Mouse (Mus musculus) 3T3-L1 (cell line): Measurements from ENCODE around the gene Olfr1130.
"Not testable (repeated sequence)": the region's sequence is repeated elsewhere in the genome, so short reads cannot be mapped to it uniquely, and the experiment has no call there.

Experiments
- DNase-seq: peaks from one replicate; pipeline ENCODE4 v3.0.0-alpha.2; 2015; ENCODE audit warnings: low read depth, low spot score

Gene Olfr1130

DNA sequence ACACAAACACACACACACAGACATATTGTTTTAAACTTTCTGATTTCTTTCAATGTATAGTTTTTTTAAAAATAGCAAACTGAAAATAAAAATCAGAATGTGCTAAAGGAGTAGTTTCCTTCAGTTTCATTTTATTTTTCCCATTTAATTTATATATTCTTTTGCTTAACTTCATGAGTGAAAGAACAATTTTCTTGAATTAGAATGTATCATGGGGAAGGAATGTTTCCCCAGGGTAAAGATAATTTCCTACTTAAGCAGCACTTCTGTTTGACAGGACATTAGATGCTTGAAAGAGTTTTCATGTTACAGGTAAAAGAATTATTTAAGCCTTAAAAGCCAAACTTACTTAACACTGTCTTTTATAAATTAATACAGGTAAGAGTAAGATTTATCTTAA, at the start of gene Olfr1130:
Olfr1130 (plus strand) TSS at position 301 of the 400 bp plus-strand sequence.
- DNase-seq = not testable (repeated sequence)

- not testable (repeated sequence) for DNase-seq
Measured at GRCm38 (mm10) chr2:87573602-87574001, 32.4 kb upstream of the Olfr1130 start, which contains the start of gene Olfr1129. Gene Olfr1129 (plus strand): TSS chr2:87573902.

DNA sequence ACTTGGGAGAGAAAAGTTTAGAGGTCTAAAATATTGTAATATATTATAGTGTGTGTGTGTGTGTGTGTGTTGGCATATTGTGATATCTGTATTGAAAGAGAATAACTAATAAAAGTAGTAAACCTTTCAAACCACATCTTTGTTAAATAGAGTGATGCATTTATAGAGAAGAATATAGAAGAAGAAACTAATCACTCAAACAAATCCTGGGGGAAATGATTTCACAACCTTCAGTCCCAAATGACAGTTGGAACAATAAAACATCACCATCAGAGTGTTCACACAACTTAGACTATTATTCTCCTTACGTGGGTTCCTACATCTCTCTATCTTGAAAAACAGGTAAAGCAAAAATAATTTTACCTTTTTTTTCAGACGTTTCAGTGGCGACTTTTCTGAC, 20.8 kb downstream of the Olfr1130 start, which contains the start of gene Olfr1131:
Olfr1131 (plus strand) TSS at position 301 of the 400 bp plus-strand sequence.
- DNase-seq = no peak

DNA sequence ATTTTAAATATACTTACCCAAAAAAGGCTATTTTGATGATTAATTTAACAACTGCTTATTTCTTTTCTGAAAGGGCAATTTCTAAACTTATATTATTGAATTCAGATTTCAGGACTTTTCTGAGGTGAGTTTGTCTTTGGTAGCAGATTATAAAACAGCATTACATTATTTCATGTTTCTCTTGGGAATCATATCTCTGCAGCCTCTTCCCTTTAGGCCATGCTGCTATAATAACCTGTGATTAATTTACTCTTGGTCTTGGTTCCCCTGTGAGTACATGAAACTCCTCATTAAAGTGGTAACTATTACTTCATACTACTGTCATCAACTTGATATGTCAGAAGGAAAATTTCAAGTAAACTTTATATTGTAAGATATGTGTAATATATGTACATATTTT, 31.4 kb downstream of the Olfr1130 start, which contains the start of gene Olfr1132:
Olfr1132 (minus strand) TSS at position 101 of the 400 bp plus-strand sequence.
- no peak for DNase-seq

GRCm38 (mm10) chr2:87642441-87642840, 36.4 kb downstream of the Olfr1130 start:
- no peak for DNase-seq

DNA sequence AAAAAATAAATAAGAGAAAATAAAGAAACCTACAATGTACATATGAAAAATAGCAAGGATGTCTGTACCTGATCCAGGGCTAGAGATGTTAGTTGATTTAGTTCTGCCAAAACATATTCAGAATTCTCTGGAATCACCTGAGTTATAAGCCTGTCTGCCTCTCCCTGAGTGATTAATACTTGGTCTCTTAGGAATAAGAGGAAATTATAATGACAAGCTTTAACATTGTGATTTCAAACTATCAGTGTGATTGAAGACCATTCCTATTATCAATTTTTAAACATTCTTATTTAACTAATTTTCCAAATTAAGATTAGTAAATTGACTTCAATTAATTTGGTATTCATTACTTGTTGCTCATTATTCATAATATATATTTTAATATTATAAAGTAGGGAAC, 41.3 kb downstream of the Olfr1130 start, which contains the start of gene Olfr1133:
Olfr1133 (minus strand) TSS at position 101 of the 400 bp plus-strand sequence.
- no peak for DNase-seq

- DNase-seq = no peak
Measured at GRCm38 (mm10) chr2:87658360-87658759, 52.3 kb downstream of the Olfr1130 start, which contains the start of gene Olfr1134. Gene Olfr1134 (minus strand): TSS chr2:87658460.
